Mouse (Mus musculus) neural tube, embryonic 14.5 days (tissue): ENCODE measurements around the gene Arhgap17. TPM values are rescaled to one million over a fixed set of nuclear protein-coding genes. Genes with fewer than 3 reads are reported as not detected.

ENCODE experiments used
- ATAC-seq: fragments of 200-750 bp; cut with Nextera tagmentation; 2 replicates; pipeline ENCODE4 v1.8.0; 2017; ENCODE audit warnings: low read depth, mild to moderate bottlenecking, moderate TSS enrichment, moderate library complexity
- H3K27ac ChIP-seq: fragments of 300-500 bp; sonication (generic); 2 replicates; pipeline ENCODE4 v1.5.1; 2014; ENCODE audit warnings: low read depth, mild to moderate bottlenecking, control low read depth, low read length, moderate library complexity, mixed read lengths
- H3K27me3 ChIP-seq: fragments of 300-500 bp; sonication (generic); 2 replicates; pipeline ENCODE4 v1.6.1; 2014; ENCODE audit warnings: low read length; ENCODE audit not compliant: control insufficient read depth, insufficient read depth
- H3K36me3 ChIP-seq: fragments of 300-500 bp; sonication (generic); 2 replicates; pipeline ENCODE4 v1.6.1; 2014; ENCODE audit warnings: low read length, mixed read lengths; ENCODE audit not compliant: control insufficient read depth, insufficient read depth
- H3K4me1 ChIP-seq: fragments of 300-500 bp; sonication (generic); 2 replicates; pipeline ENCODE4 v1.6.1; 2014; ENCODE audit warnings: low read length; ENCODE audit not compliant: control insufficient read depth, insufficient read depth
- H3K4me2 ChIP-seq: fragments of 300-500 bp; sonication (generic); 2 replicates; pipeline ENCODE4 v1.6.1; 2014; ENCODE audit warnings: mild to moderate bottlenecking, low read depth, low read length, control low read depth
- H3K4me3 ChIP-seq: fragments of 300-500 bp; sonication (generic); 2 replicates; pipeline ENCODE4 v1.5.1; 2014; ENCODE audit warnings: low read depth, low read length, control low read depth, mixed read lengths
- H3K9ac ChIP-seq: fragments of 300-500 bp; sonication (generic); replicated peaks from 2 replicates; pipeline ENCODE4 v1.6.1; 2014; ENCODE audit warnings: low read depth, mild to moderate bottlenecking, control low read depth, low read length, mixed read lengths
- H3K9me3 ChIP-seq: fragments of 300-500 bp; sonication (generic); 2 replicates; pipeline ENCODE4 v1.6.1; 2016; ENCODE audit warnings: low read length; ENCODE audit not compliant: control insufficient read depth
- WGBS: fragments of 180-500 bp; shearing (Covaris S2); extraction: QIAGEN DNeasy Blood & Tissue Kit; methylation state at CpG from one replicate; pipeline ENCODE4 v1.1.7; 2014; 5-methylcytosine and 5-hydroxymethylcytosine counted together
- polyA plus RNA-seq: library from polyadenylated mRNA; unstranded; fragments of >200 nt; fragmentation: Nextera tagmentation; extraction: Ambion mirVana; gene quantifications from 2 replicates; pipeline ENCODE4 v1.2.1, GENCODE M21; 2014

Arhgap17 gene
- polyA plus RNA-seq, 1 experiment from 2014 or later: 10.3 TPM

DNA sequence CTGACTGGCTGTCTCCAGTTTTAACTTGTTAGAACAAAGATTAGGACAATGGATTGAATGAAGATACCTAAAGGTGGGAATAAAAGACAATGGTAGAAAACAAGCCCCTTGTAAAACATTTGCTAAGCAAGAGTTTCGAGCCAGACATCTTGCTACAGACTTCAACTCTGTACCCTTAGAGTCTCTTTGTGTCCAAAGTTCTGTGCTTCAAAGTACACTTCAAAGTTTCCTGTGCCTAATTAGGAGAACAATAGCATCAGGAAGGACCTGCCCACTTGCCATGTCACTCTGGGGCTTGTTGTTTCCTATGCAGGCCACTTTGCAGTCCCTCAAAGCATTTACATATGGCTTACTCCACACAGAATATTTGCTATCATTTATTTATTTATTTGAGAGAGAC lies 33.4 kb downstream of the Arhgap17 start:
- no peak overlapping the region for H3K27ac ChIP-seq
- H3K27me3 ChIP-seq: no peaks in the 10 kb centered on the region
- no peak overlapping the region for H3K9ac ChIP-seq
- H3K36me3 ChIP-seq: no peaks in the 10 kb centered on the region
- WGBS: 37% methylated on average over 1 of the region's 1 CpGs
- H3K4me3 ChIP-seq: no peak overlapping the region
- ATAC-seq: no peak
- H3K4me1 ChIP-seq: no peaks in the 10 kb centered on the region
- no peaks in the 10 kb centered on the region for H3K9me3 ChIP-seq
- H3K4me2 ChIP-seq: no peak overlapping the region

GRCm38 (mm10) chr7:123330506-123330905 lies 39.2 kb downstream of the Arhgap17 start:
- no peaks in the 10 kb centered on the region for H3K36me3 ChIP-seq
- H3K27ac ChIP-seq: no peak overlapping the region
- H3K4me3 ChIP-seq: no peak overlapping the region
- ATAC-seq: no peak
- no peak overlapping the region for H3K4me2 ChIP-seq
- WGBS: 83% methylated on average over 9 of the region's 9 CpGs
- no peak overlapping the region for H3K9ac ChIP-seq
- no peaks in the 10 kb centered on the region for H3K4me1 ChIP-seq
- H3K9me3 ChIP-seq: no peaks in the 10 kb centered on the region
- H3K27me3 ChIP-seq: no peaks in the 10 kb centered on the region

GRCm38 (mm10) chr7:123327909-123328308 lies 41.8 kb downstream of the Arhgap17 start:
- 77% methylated on average over 4 of the region's 4 CpGs for WGBS
- Histone ChIP-seq H3K36me3 (0 out of 2 replicates have a peak, but pooled peaks cover 3% of the 10 kb centered on the region), H3K4me3 (no peak overlapping the region), H3K4me1 (no peaks in the 10 kb centered on the region), H3K9me3 (no peaks in the 10 kb centered on the region), H3K4me2 (no peak overlapping the region), H3K27me3 (no peaks in the 10 kb centered on the region), H3K27ac (no peak overlapping the region), H3K9ac (no peak overlapping the region)
- ATAC-seq: no peak

- WGBS: 83% methylated on average over 4 of the region's 4 CpGs
- Histone ChIP-seq H3K4me2 (no peak overlapping the region), H3K36me3 (peaks cover 13% of the 10 kb centered on the region), H3K9me3 (no peaks in the 10 kb centered on the region), H3K4me3 (no peak overlapping the region), H3K4me1 (no peaks in the 10 kb centered on the region), H3K9ac (no peak overlapping the region), H3K27me3 (no peaks in the 10 kb centered on the region), H3K27ac (no peak overlapping the region)
- no peak for ATAC-seq
These were observed 42.8 kb downstream of the Arhgap17 start for GRCm38 (mm10) chr7:123326901-123327300.

DNA sequence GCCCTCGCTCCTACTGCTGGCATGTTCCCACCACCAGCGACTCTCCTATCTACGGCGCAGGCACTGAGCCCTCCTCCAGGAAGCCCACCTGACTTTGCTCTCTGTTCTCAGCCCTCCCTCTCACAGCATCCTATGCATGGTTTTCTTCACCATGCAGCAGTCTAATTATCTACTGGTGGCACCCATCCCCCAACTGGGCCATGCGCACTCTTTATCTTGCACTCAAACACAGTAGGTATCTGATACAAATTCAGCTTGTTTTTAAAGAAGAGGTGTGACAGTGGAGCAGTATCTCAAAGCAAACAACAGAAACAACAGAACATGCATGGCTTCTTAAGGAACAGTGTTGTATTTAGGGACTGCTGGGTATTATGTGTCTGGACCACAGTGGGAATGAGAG lies 43.7 kb downstream of the Arhgap17 start:
- no peaks in the 10 kb centered on the region for H3K4me1 ChIP-seq
- H3K27ac ChIP-seq: no peak overlapping the region
- no peak overlapping the region for H3K4me2 ChIP-seq
- WGBS: 95% methylated on average over 5 of the region's 5 CpGs
- no peaks in the 10 kb centered on the region for H3K9me3 ChIP-seq
- no peaks in the 10 kb centered on the region for H3K27me3 ChIP-seq
- H3K4me3 ChIP-seq: no peak overlapping the region
- H3K9ac ChIP-seq: no peak overlapping the region
- ATAC-seq: no peak
- H3K36me3 ChIP-seq: peaks cover 15% of the 10 kb centered on the region

DNA sequence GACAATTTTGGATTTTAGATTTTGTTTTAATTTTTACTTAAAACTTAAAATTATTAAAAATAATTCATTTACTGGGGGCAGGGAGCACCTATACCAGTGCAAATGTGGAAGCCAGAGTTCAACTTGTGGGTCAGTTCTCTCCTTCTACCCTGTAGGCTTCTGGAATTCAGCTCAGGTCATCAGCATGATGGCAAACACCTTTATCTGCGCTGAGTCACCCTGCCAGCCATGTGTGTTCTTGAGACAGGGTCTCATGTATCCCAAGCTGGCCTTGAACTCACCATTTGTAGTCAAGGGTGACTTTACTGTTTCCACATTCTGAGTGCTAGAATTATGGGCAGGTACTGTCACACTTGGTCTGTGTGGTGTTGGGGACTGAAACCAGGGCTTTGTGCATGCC lies 45.6 kb downstream of the Arhgap17 start:
- Histone ChIP-seq H3K9me3 (no peaks in the 10 kb centered on the region), H3K4me1 (no peaks in the 10 kb centered on the region), H3K4me3 (no peak overlapping the region), H3K9ac (no peak overlapping the region), H3K27me3 (no peaks in the 10 kb centered on the region), H3K27ac (no peak overlapping the region), H3K36me3 (peaks cover 26% of the 10 kb centered on the region), H3K4me2 (no peak overlapping the region)
- WGBS: 97% methylated on average over 1 of the region's 1 CpGs
- ATAC-seq: no peak

- WGBS: 92% methylated on average over 2 of the region's 2 CpGs
- Histone ChIP-seq H3K9ac (no peak overlapping the region), H3K9me3 (no peaks in the 10 kb centered on the region), H3K4me3 (no peak overlapping the region), H3K36me3 (peaks cover 26% of the 10 kb centered on the region), H3K27ac (no peak overlapping the region), H3K4me2 (no peak overlapping the region), H3K4me1 (no peaks in the 10 kb centered on the region), H3K27me3 (no peaks in the 10 kb centered on the region)
- no peak for ATAC-seq
These were observed 46.3 kb downstream of the Arhgap17 start for GRCm38 (mm10) chr7:123323388-123323787.

GRCm38 (mm10) chr7:123322452-123323121 lies 47.1 kb downstream of the Arhgap17 start:
- Histone ChIP-seq H3K9ac (no peak overlapping the region), H3K9me3 (no peaks in the 10 kb centered on the region), H3K27ac (no peak overlapping the region), H3K27me3 (no peaks in the 10 kb centered on the region), H3K4me1 (no peaks in the 10 kb centered on the region), H3K4me2 (no peak overlapping the region), H3K4me3 (no peak overlapping the region), H3K36me3 (peaks cover 26% of the 10 kb centered on the region)
- WGBS: 88% methylated on average over 13 of the region's 13 CpGs
- ATAC-seq: no peak

DNA sequence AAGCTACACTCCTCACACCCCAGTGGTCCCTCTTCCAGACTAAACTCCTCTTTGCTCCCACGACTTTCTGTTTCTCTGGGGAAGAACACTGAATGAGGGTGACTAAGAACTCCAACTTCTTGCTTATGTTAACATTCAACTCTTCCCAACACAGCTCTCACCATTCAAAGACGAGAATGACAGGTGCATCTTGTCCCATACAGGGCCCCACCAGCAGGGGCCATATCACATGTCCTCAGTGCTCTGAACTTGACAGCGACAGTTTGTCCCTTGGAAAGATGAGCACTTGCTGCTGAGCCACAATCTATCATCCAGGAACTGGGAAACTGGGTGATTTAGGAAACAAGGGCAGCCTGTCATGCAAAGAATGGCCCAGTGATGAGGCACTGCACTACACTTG lies 57.0 kb downstream of the Arhgap17 start:
- 82% methylated on average over 3 of the region's 3 CpGs for WGBS
- Histone ChIP-seq H3K27ac (no peak overlapping the region), H3K9ac (no peak overlapping the region), H3K9me3 (no peaks in the 10 kb centered on the region), H3K36me3 (peaks cover 16% of the 10 kb centered on the region), H3K4me1 (no peaks in the 10 kb centered on the region), H3K4me2 (no peak overlapping the region), H3K27me3 (no peaks in the 10 kb centered on the region), H3K4me3 (no peak overlapping the region)
- ATAC-seq: no peak
